Mouse (Mus musculus): ENCODE data around the gene Sox5. TPM values are rescaled to one million over a fixed set of nuclear protein-coding genes. Genes with fewer than 3 reads are reported as not detected.

Gene Sox5
- polyA plus RNA-seq, 1 experiment from 2014 or later = 27.0 TPM

- 90% methylated on average over 3 of the region's 3 CpGs for WGBS
- no peak overlapping the region for H3K4me2 ChIP-seq (replicated peaks)
- no peak overlapping the region for H3K9ac ChIP-seq
- H3K4me1 ChIP-seq (replicated peaks; ENCODE audit: control insufficient read depth, insufficient read depth, low read length) = peaks cover 25% of the 10 kb centered on the region; the same call in 1 of the 2 replicates
- H3K9me3 ChIP-seq (ENCODE audit: control insufficient read depth, low read length) = no peaks in the 10 kb centered on the region
- H3K27ac ChIP-seq = no peak overlapping the region
- no peak for DNase-seq (ENCODE audit: low spot score)
- H3K4me3 ChIP-seq (replicated peaks; ENCODE audit: low read length) = no peak overlapping the region
- no peaks in the 10 kb centered on the region for H3K36me3 ChIP-seq (replicated peaks; ENCODE audit: control insufficient read depth, insufficient read depth)
- H3K27me3 ChIP-seq (ENCODE audit: control insufficient read depth, insufficient read depth, low read length) = no peaks in the 10 kb centered on the region
- ATAC-seq (ENCODE audit: low FRiP score) = no peak
Observed at GRCm38 (mm10) chr6:144044381-144044780, 737.4 kb downstream of the Sox5 start.

GRCm38 (mm10) chr6:144042936-144043335 is 738.8 kb downstream of the Sox5 start:
- Histone ChIP-seq H3K27ac (no peak overlapping the region), H3K9ac (no peak overlapping the region), H3K9me3 (ENCODE audit: control insufficient read depth, low read length) (no peaks in the 10 kb centered on the region), H3K4me1 (replicated peaks; ENCODE audit: control insufficient read depth, insufficient read depth, low read length) (peaks cover 27% of the 10 kb centered on the region; the same call in 1 of the 2 replicates), H3K4me2 (replicated peaks) (no peak overlapping the region), H3K36me3 (replicated peaks; ENCODE audit: control insufficient read depth, insufficient read depth) (no peaks in the 10 kb centered on the region), H3K27me3 (ENCODE audit: control insufficient read depth, insufficient read depth, low read length) (no peaks in the 10 kb centered on the region), H3K4me3 (replicated peaks; ENCODE audit: low read length) (no peak overlapping the region)
- DNase-seq (ENCODE audit: low spot score) = no peak
- WGBS = 15% methylated on average over 5 of the region's 5 CpGs
- no peak for ATAC-seq (ENCODE audit: low FRiP score)

GRCm38 (mm10) chr6:144041941-144042340 is 739.8 kb downstream of the Sox5 start:
- H3K4me3 ChIP-seq (replicated peaks; ENCODE audit: low read length) = no peak overlapping the region
- no peaks in the 10 kb centered on the region for H3K27me3 ChIP-seq (ENCODE audit: control insufficient read depth, insufficient read depth, low read length)
- 52% methylated on average over 9 of the region's 9 CpGs for WGBS
- no peak for ATAC-seq (ENCODE audit: low FRiP score)
- no peak for DNase-seq (ENCODE audit: low spot score)
- H3K27ac ChIP-seq = no peak overlapping the region
- no peak overlapping the region for H3K9ac ChIP-seq
- no peaks in the 10 kb centered on the region for H3K9me3 ChIP-seq (ENCODE audit: control insufficient read depth, low read length)
- H3K4me2 ChIP-seq (replicated peaks) = no peak overlapping the region
- peaks cover 27% of the 10 kb centered on the region; the same call in 1 of the 2 replicates for H3K4me1 ChIP-seq (replicated peaks; ENCODE audit: control insufficient read depth, insufficient read depth, low read length)
- no peaks in the 10 kb centered on the region for H3K36me3 ChIP-seq (replicated peaks; ENCODE audit: control insufficient read depth, insufficient read depth)

GRCm38 (mm10) chr6:144041188-144041587 is 740.6 kb downstream of the Sox5 start:
- no peak overlapping the region for H3K9ac ChIP-seq
- WGBS = 50% methylated on average over 5 of the region's 5 CpGs
- H3K4me3 ChIP-seq (replicated peaks; ENCODE audit: low read length) = no peak overlapping the region
- DNase-seq (ENCODE audit: low spot score) (no peak), ATAC-seq (ENCODE audit: low FRiP score) (no peak)
- peaks cover 27% of the 10 kb centered on the region; the same call in 1 of the 2 replicates for H3K4me1 ChIP-seq (replicated peaks; ENCODE audit: control insufficient read depth, insufficient read depth, low read length)
- no peaks in the 10 kb centered on the region for H3K36me3 ChIP-seq (replicated peaks; ENCODE audit: control insufficient read depth, insufficient read depth)
- H3K27me3 ChIP-seq (ENCODE audit: control insufficient read depth, insufficient read depth, low read length) = no peaks in the 10 kb centered on the region
- no peaks in the 10 kb centered on the region for H3K9me3 ChIP-seq (ENCODE audit: control insufficient read depth, low read length)
- H3K4me2 ChIP-seq (replicated peaks) = no peak overlapping the region
- H3K27ac ChIP-seq = no peak overlapping the region

GRCm38 (mm10) chr6:144040349-144040748 is 741.4 kb downstream of the Sox5 start:
- no peak overlapping the region for H3K9ac ChIP-seq
- ATAC-seq (ENCODE audit: low FRiP score) = no peak
- no peaks in the 10 kb centered on the region for H3K9me3 ChIP-seq (ENCODE audit: control insufficient read depth, low read length)
- H3K4me3 ChIP-seq (replicated peaks; ENCODE audit: low read length) = no peak overlapping the region
- no peak overlapping the region for H3K27ac ChIP-seq
- 94% methylated on average over 7 of the region's 7 CpGs for WGBS
- peaks cover 21% of the 10 kb centered on the region; the same call in 1 of the 2 replicates for H3K4me1 ChIP-seq (replicated peaks; ENCODE audit: control insufficient read depth, insufficient read depth, low read length)
- no peak overlapping the region for H3K4me2 ChIP-seq (replicated peaks)
- no peaks in the 10 kb centered on the region for H3K36me3 ChIP-seq (replicated peaks; ENCODE audit: control insufficient read depth, insufficient read depth)
- no peak for DNase-seq (ENCODE audit: low spot score)
- H3K27me3 ChIP-seq (ENCODE audit: control insufficient read depth, insufficient read depth, low read length) = no peaks in the 10 kb centered on the region

GRCm38 (mm10) chr6:144039221-144039620 is 742.6 kb downstream of the Sox5 start:
- 0 out of 2 replicates have a peak overlapping the region, but pooled peaks have one; percentile 9 for H3K4me2 ChIP-seq (replicated peaks)
- no peaks in the 10 kb centered on the region for H3K27me3 ChIP-seq (ENCODE audit: control insufficient read depth, insufficient read depth, low read length)
- H3K9ac ChIP-seq = no peak overlapping the region
- H3K27ac ChIP-seq = no peak overlapping the region
- no peak overlapping the region for H3K4me3 ChIP-seq (replicated peaks; ENCODE audit: low read length)
- no peak for ATAC-seq (ENCODE audit: low FRiP score)
- no peaks in the 10 kb centered on the region for H3K9me3 ChIP-seq (ENCODE audit: control insufficient read depth, low read length)
- no peak for DNase-seq (ENCODE audit: low spot score)
- no peaks in the 10 kb centered on the region for H3K36me3 ChIP-seq (replicated peaks; ENCODE audit: control insufficient read depth, insufficient read depth)
- WGBS = 23% methylated on average over 7 of the region's 7 CpGs
- peaks cover 15% of the 10 kb centered on the region; the same call in 1 of the 2 replicates for H3K4me1 ChIP-seq (replicated peaks; ENCODE audit: control insufficient read depth, insufficient read depth, low read length)

GRCm38 (mm10) chr6:144033191-144033590 is 748.6 kb downstream of the Sox5 start:
- WGBS = 99% methylated on average over 2 of the region's 2 CpGs
- H3K4me1 ChIP-seq (replicated peaks; ENCODE audit: control insufficient read depth, insufficient read depth, low read length) = no peaks in the 10 kb centered on the region
- no peak overlapping the region for H3K4me3 ChIP-seq (replicated peaks; ENCODE audit: low read length)
- ATAC-seq (ENCODE audit: low FRiP score) (no peak), DNase-seq (ENCODE audit: low spot score) (no peak)
- H3K27me3 ChIP-seq (ENCODE audit: control insufficient read depth, insufficient read depth, low read length) = no peaks in the 10 kb centered on the region
- no peak overlapping the region for H3K4me2 ChIP-seq (replicated peaks)
- H3K27ac ChIP-seq = no peak overlapping the region
- H3K9me3 ChIP-seq (ENCODE audit: control insufficient read depth, low read length) = no peaks in the 10 kb centered on the region
- no peak overlapping the region for H3K9ac ChIP-seq
- H3K36me3 ChIP-seq (replicated peaks; ENCODE audit: control insufficient read depth, insufficient read depth) = no peaks in the 10 kb centered on the region

GRCm38 (mm10) chr6:144016929-144017328 is 764.8 kb downstream of the Sox5 start:
- no peak overlapping the region for H3K9ac ChIP-seq
- no peaks in the 10 kb centered on the region for H3K27me3 ChIP-seq (ENCODE audit: control insufficient read depth, insufficient read depth, low read length)
- H3K4me1 ChIP-seq (replicated peaks; ENCODE audit: control insufficient read depth, insufficient read depth, low read length) = no peaks in the 10 kb centered on the region
- DNase-seq (ENCODE audit: low spot score) (no peak), ATAC-seq (ENCODE audit: low FRiP score) (no peak)
- H3K4me2 ChIP-seq (replicated peaks) = no peak overlapping the region
- H3K27ac ChIP-seq = no peak overlapping the region
- H3K36me3 ChIP-seq (replicated peaks; ENCODE audit: control insufficient read depth, insufficient read depth) = no peaks in the 10 kb centered on the region
- H3K9me3 ChIP-seq (ENCODE audit: control insufficient read depth, low read length) = 0 out of 2 replicates have a peak, but pooled peaks cover 8% of the 10 kb centered on the region
- H3K4me3 ChIP-seq (replicated peaks; ENCODE audit: low read length) = no peak overlapping the region

GRCm38 (mm10) chr6:144011880-144012524 is 769.8 kb downstream of the Sox5 start:
- DNase-seq (ENCODE audit: low spot score) (no peak), ATAC-seq (ENCODE audit: low FRiP score) (no peak)
- 0 out of 2 replicates have a peak, but pooled peaks cover 8% of the 10 kb centered on the region for H3K9me3 ChIP-seq (ENCODE audit: control insufficient read depth, low read length)
- H3K27me3 ChIP-seq (ENCODE audit: control insufficient read depth, insufficient read depth, low read length) = no peaks in the 10 kb centered on the region
- no peak overlapping the region for H3K4me2 ChIP-seq (replicated peaks)
- H3K36me3 ChIP-seq (replicated peaks; ENCODE audit: control insufficient read depth, insufficient read depth) = no peaks in the 10 kb centered on the region
- H3K4me3 ChIP-seq (replicated peaks; ENCODE audit: low read length) = no peak overlapping the region
- H3K4me1 ChIP-seq (replicated peaks; ENCODE audit: control insufficient read depth, insufficient read depth, low read length) = no peaks in the 10 kb centered on the region
- H3K27ac ChIP-seq = no peak overlapping the region
- H3K9ac ChIP-seq = no peak overlapping the region
- WGBS = 82% methylated on average over 14 of the region's 14 CpGs
